Mouse (Mus musculus): ENCODE data around the gene Gmpr. TPM values are rescaled to one million over a fixed set of nuclear protein-coding genes. Genes with fewer than 3 reads are reported as not detected.

The Gmpr gene
- total and polyA plus RNA-seq, 3 experiments = 139 to 171 (median 158) TPM

- WGBS = 24% methylated on average over 10 of the region's 10 CpGs
- Histone ChIP-seq H3K27me3 (ENCODE audit: control insufficient read depth, insufficient read depth, low read length) (no peaks in the 10 kb centered on the region), H3K4me3 (peak overlapping the region; percentile 33; the same call in 1 of the 2 replicates), H3K9ac (ENCODE audit: low read depth, low read length) (no peak overlapping the region), H3K4me1 (ENCODE audit: control insufficient read depth, insufficient read depth, low read length) (peaks cover 2% of the 10 kb centered on the region; the same call in 1 of the 2 replicates), H3K79me2 (replicated peaks; ENCODE audit: control insufficient read depth, insufficient read depth, low read length) (no peaks in the 10 kb centered on the region), H3K36me3 (ENCODE audit: control insufficient read depth, insufficient read depth, low read length) (no peaks in the 10 kb centered on the region), H3K27ac (peak overlapping the region; percentile 73)
- intact Hi-C loops (cut with DNase I) = no loop called here
- TF ChIP-seq POLR2A (IDR thresholded peaks at IDR 0.05; ENCODE audit: insufficient read depth, low read depth, low read length) (no peak), CTCF (IDR thresholded peaks at IDR 0.05) (no peak), EP300 (IDR thresholded peaks at IDR 0.05; ENCODE audit: insufficient read depth, low read depth, low read length) (0 out of 2 replicates have a peak, but pooled peaks have one; percentile 43)
- peak; percentile 25 to 63 for DNase-seq
Observed at GRCm38 (mm10) chr13:45493846-45494245, 13.4 kb upstream of the Gmpr start.

GRCm38 (mm10) chr13:45498623-45499022, 8.6 kb upstream of the Gmpr start:
- 68% methylated on average over 3 of the region's 3 CpGs for WGBS
- no peaks in the 10 kb centered on the region for H3K27me3 ChIP-seq (ENCODE audit: control insufficient read depth, insufficient read depth, low read length)
- intact Hi-C loops (cut with DNase I) = no loop called here
- H3K27ac ChIP-seq = peak overlapping the region; percentile 85
- no peak overlapping the region; the same call in 1 of the 2 replicates for H3K9ac ChIP-seq (ENCODE audit: low read depth, low read length)
- DNase-seq = no peak
- peaks cover 2% of the 10 kb centered on the region; the same call in 1 of the 2 replicates for H3K4me1 ChIP-seq (ENCODE audit: control insufficient read depth, insufficient read depth, low read length)
- TF ChIP-seq CTCF (IDR thresholded peaks at IDR 0.05) = no peak
- no peak for TF ChIP-seq POLR2A (IDR thresholded peaks at IDR 0.05; ENCODE audit: insufficient read depth, low read depth, low read length)
- no peak for TF ChIP-seq EP300 (IDR thresholded peaks at IDR 0.05; ENCODE audit: insufficient read depth, low read depth, low read length)
- H3K36me3 ChIP-seq (ENCODE audit: control insufficient read depth, insufficient read depth, low read length) = no peaks in the 10 kb centered on the region
- no peaks in the 10 kb centered on the region for H3K79me2 ChIP-seq (replicated peaks; ENCODE audit: control insufficient read depth, insufficient read depth, low read length)
- H3K4me3 ChIP-seq = peak overlapping the region; percentile 31

GRCm38 (mm10) chr13:45499391-45499790, 7.9 kb upstream of the Gmpr start:
- peak overlapping the region; percentile 6; the same call in 1 of the 2 replicates for H3K9ac ChIP-seq (ENCODE audit: low read depth, low read length)

GRCm38 (mm10) chr13:45499906-45500305, 7.3 kb upstream of the Gmpr start:
- Histone ChIP-seq H3K79me2 (replicated peaks; ENCODE audit: control insufficient read depth, insufficient read depth, low read length) (no peaks in the 10 kb centered on the region), H3K27ac (no peak overlapping the region), H3K36me3 (ENCODE audit: control insufficient read depth, insufficient read depth, low read length) (no peaks in the 10 kb centered on the region), H3K4me1 (ENCODE audit: control insufficient read depth, insufficient read depth, low read length) (no peaks in the 10 kb centered on the region; the same call in 1 of the 2 replicates), H3K9ac (ENCODE audit: low read depth, low read length) (no peak overlapping the region), H3K4me3 (no peak overlapping the region), H3K27me3 (ENCODE audit: control insufficient read depth, insufficient read depth, low read length) (no peaks in the 10 kb centered on the region)
- intact Hi-C loops (cut with DNase I) = no loop called here
- peak; percentile 1 to 14 for DNase-seq
- no peak for TF ChIP-seq CTCF (IDR thresholded peaks at IDR 0.05)
- no peak for TF ChIP-seq POLR2A (IDR thresholded peaks at IDR 0.05; ENCODE audit: insufficient read depth, low read depth, low read length)
- TF ChIP-seq EP300 (IDR thresholded peaks at IDR 0.05; ENCODE audit: insufficient read depth, low read depth, low read length) = no peak
- WGBS = 83% methylated on average over 3 of the region's 3 CpGs

More at GRCm38 (mm10) chr13:45499391-45499790, 7.9 kb upstream of the Gmpr start:
- Histone ChIP-seq H3K36me3 (ENCODE audit: control insufficient read depth, insufficient read depth, low read length) (no peaks in the 10 kb centered on the region), H3K27ac (peak overlapping the region; percentile 85), H3K27me3 (ENCODE audit: control insufficient read depth, insufficient read depth, low read length) (no peaks in the 10 kb centered on the region), H3K79me2 (replicated peaks; ENCODE audit: control insufficient read depth, insufficient read depth, low read length) (no peaks in the 10 kb centered on the region), H3K4me1 (ENCODE audit: control insufficient read depth, insufficient read depth, low read length) (no peaks in the 10 kb centered on the region; the same call in 1 of the 2 replicates), H3K4me3 (peak overlapping the region; percentile 31)
- TF ChIP-seq EP300 (IDR thresholded peaks at IDR 0.05; ENCODE audit: insufficient read depth, low read depth, low read length) = no peak
- no peak for TF ChIP-seq CTCF (IDR thresholded peaks at IDR 0.05)
- no peak for TF ChIP-seq POLR2A (IDR thresholded peaks at IDR 0.05; ENCODE audit: insufficient read depth, low read depth, low read length)
- intact Hi-C loops (cut with DNase I) = no loop called here
- DNase-seq = no peak
- 65% methylated on average over 3 of the region's 3 CpGs for WGBS

GRCm38 (mm10) chr13:45502791-45503190, 4.5 kb upstream of the Gmpr start:
- Histone ChIP-seq H3K36me3 (ENCODE audit: control insufficient read depth, insufficient read depth, low read length) (no peaks in the 10 kb centered on the region), H3K4me1 (ENCODE audit: control insufficient read depth, insufficient read depth, low read length) (no peaks in the 10 kb centered on the region; the same call in 1 of the 2 replicates), H3K27me3 (ENCODE audit: control insufficient read depth, insufficient read depth, low read length) (no peaks in the 10 kb centered on the region), H3K9ac (ENCODE audit: low read depth, low read length) (no peak overlapping the region), H3K27ac (no peak overlapping the region), H3K4me3 (no peak overlapping the region), H3K79me2 (replicated peaks; ENCODE audit: control insufficient read depth, insufficient read depth, low read length) (no peaks in the 10 kb centered on the region)
- 90% methylated on average over 5 of the region's 5 CpGs for WGBS
- peak in 1 of 2 experiments; percentile 8 for DNase-seq
- TF ChIP-seq POLR2A (IDR thresholded peaks at IDR 0.05; ENCODE audit: insufficient read depth, low read depth, low read length) = no peak
- no peak for TF ChIP-seq EP300 (IDR thresholded peaks at IDR 0.05; ENCODE audit: insufficient read depth, low read depth, low read length)
- TF ChIP-seq CTCF (IDR thresholded peaks at IDR 0.05) = no peak
- intact Hi-C loops (cut with DNase I) = no loop called here

GRCm38 (mm10) chr13:45505546-45505945, 1.7 kb upstream of the Gmpr start:
- WGBS = 92% methylated on average over 3 of the region's 3 CpGs
- TF ChIP-seq CTCF (IDR thresholded peaks at IDR 0.05) = no peak
- no peak for TF ChIP-seq POLR2A (IDR thresholded peaks at IDR 0.05; ENCODE audit: insufficient read depth, low read depth, low read length)
- TF ChIP-seq EP300 (IDR thresholded peaks at IDR 0.05; ENCODE audit: insufficient read depth, low read depth, low read length) = no peak
- intact Hi-C loops (cut with DNase I) = no loop called here
- Histone ChIP-seq H3K4me1 (ENCODE audit: control insufficient read depth, insufficient read depth, low read length) (no peaks in the 10 kb centered on the region), H3K27me3 (ENCODE audit: control insufficient read depth, insufficient read depth, low read length) (no peaks in the 10 kb centered on the region), H3K4me3 (no peak overlapping the region), H3K36me3 (ENCODE audit: control insufficient read depth, insufficient read depth, low read length) (no peaks in the 10 kb centered on the region), H3K27ac (no peak overlapping the region), H3K9ac (ENCODE audit: low read depth, low read length) (no peak overlapping the region), H3K79me2 (replicated peaks; ENCODE audit: control insufficient read depth, insufficient read depth, low read length) (no peaks in the 10 kb centered on the region)
- no peak for DNase-seq

Measured in heart, adult 2 months (tissue).